Mouse (Mus musculus) stomach, postnatal 0 days (tissue): Measurements from ENCODE around the gene Olfr640.

Experiments used
- CTCF ChIP-seq: IDR thresholded peaks from 2 replicates; pipeline ENCODE4 v1.5.1; 2016; ENCODE audit warnings: antibody characterized with exemption, low read depth, mild to moderate bottlenecking, moderate library complexity
- EP300 ChIP-seq: optimal IDR thresholded peaks from 2 replicates; pipeline ENCODE3; 2016; ENCODE audit warnings: antibody characterized with exemption

GRCm38 (mm10) chr7:104050745-104051144, 25.4 kb upstream of the Olfr640 start:
- TF ChIP-seq EP300, result no peak
- TF ChIP-seq CTCF, result no peak
